Mouse (Mus musculus) ES-E14 (cell line): ENCODE data around the gene Abca7. TPM values are rescaled to one million over a fixed set of nuclear protein-coding genes. Genes with fewer than 3 reads are reported as not detected.

Experiments used
- DNase-seq: peaks from one replicate; pipeline ENCODE4 v3.0.0-alpha.2; 2013; ENCODE audit warnings: low read depth, low spot score
- H3K27ac ChIP-seq: 2 replicates; pipeline ENCODE4 v1.5.1; 2012; ENCODE audit warnings: low read depth, mild to moderate bottlenecking, low read length, moderate library complexity, mixed read lengths; ENCODE audit not compliant: poor library complexity, insufficient read depth, severe bottlenecking
- H3K36me3 ChIP-seq: 2 replicates; pipeline ENCODE4 v1.6.1; 2012; ENCODE audit warnings: mild to moderate bottlenecking, low read length, moderate library complexity, mixed read lengths; ENCODE audit not compliant: control insufficient read depth, poor library complexity, insufficient read depth, severe bottlenecking
- H3K4me1 ChIP-seq, 2 experiments: fragments of 150-350 bp in 1 of 2; sonication (generic) in 1 of 2; 2 replicates each; pipeline ENCODE4 v1.6.1; 2012; ENCODE audit warnings: low read length in 2 of 2, mild to moderate bottlenecking in 1 of 2, mixed read lengths in 1 of 2; ENCODE audit not compliant: control insufficient read depth in 2 of 2, insufficient read depth in 2 of 2, poor library complexity in 1 of 2
- H3K4me3 ChIP-seq, 2 experiments: fragments of 150-350 bp in 1 of 2; sonication (generic) in 1 of 2; 2 replicates each; pipeline ENCODE4 v1.5.1; 2012; ENCODE audit warnings: low read length in 2 of 2, low read depth in 1 of 2, mild to moderate bottlenecking in 1 of 2, mixed read lengths in 1 of 2; ENCODE audit not compliant: insufficient read depth in 1 of 2, poor library complexity in 1 of 2, severe bottlenecking in 1 of 2
- H3K9ac ChIP-seq: 2 replicates; pipeline ENCODE4 v1.6.1; 2012; ENCODE audit warnings: low read depth, mild to moderate bottlenecking, low read length, mixed read lengths; ENCODE audit not compliant: poor library complexity, insufficient read depth, severe bottlenecking
- H3K9me3 ChIP-seq: fragments of 150-350 bp; sonication (generic); 2 replicates; pipeline ENCODE4 v1.6.1; 2012; ENCODE audit warnings: low read depth, mild to moderate bottlenecking, low read length; ENCODE audit not compliant: control insufficient read depth, insufficient read depth
- CHD2 ChIP-seq: IDR thresholded peaks from 2 replicates; pipeline ENCODE4 v1.6.1; 2014; ENCODE audit warnings: mild to moderate bottlenecking, low read depth, low read length, inconsistent platforms
- HCFC1 ChIP-seq: IDR thresholded peaks from 2 replicates; pipeline ENCODE4 v1.6.1; 2012; ENCODE audit warnings: low read length, inconsistent platforms, borderline replicate concordance; ENCODE audit not compliant: insufficient read depth
- MAFK ChIP-seq: IDR thresholded peaks from 2 replicates; pipeline ENCODE4 v1.6.1; 2014; ENCODE audit warnings: mild to moderate bottlenecking, low read depth, low read length, inconsistent platforms; ENCODE audit not compliant: insufficient read depth
- ZC3H11A ChIP-seq: IDR thresholded peaks from 2 replicates; pipeline ENCODE4 v1.6.1; 2012; ENCODE audit warnings: low read depth, mild to moderate bottlenecking, inconsistent platforms, low read length, borderline replicate concordance
- ZNF384 ChIP-seq: IDR thresholded peaks from 2 replicates; pipeline ENCODE4 v1.6.1; 2012; ENCODE audit warnings: low read depth, low read length, inconsistent platforms
- in situ Hi-C, 2 experiments: fragments of 600-800 bp; cut with MboI; formaldehyde crosslinking; loops; one replicate each; pipeline ENCODE4 v1.15.1; 2025; ENCODE audit warnings: low sequenced_read_pairs in 2 of 2, inconsistent platforms in 1 of 2; ENCODE audit not compliant: unreplicated experiment in 2 of 2
- total RNA-seq: library from RNA; depleted of rRNA; stranded (reverse); fragments of 300-350 nt; gene quantifications from 2 replicates; pipeline ENCODE4 v1.2.3, GENCODE M21; 2012

Gene Abca7
- total RNA-seq, 1 experiment, result 8.8 TPM

DNA sequence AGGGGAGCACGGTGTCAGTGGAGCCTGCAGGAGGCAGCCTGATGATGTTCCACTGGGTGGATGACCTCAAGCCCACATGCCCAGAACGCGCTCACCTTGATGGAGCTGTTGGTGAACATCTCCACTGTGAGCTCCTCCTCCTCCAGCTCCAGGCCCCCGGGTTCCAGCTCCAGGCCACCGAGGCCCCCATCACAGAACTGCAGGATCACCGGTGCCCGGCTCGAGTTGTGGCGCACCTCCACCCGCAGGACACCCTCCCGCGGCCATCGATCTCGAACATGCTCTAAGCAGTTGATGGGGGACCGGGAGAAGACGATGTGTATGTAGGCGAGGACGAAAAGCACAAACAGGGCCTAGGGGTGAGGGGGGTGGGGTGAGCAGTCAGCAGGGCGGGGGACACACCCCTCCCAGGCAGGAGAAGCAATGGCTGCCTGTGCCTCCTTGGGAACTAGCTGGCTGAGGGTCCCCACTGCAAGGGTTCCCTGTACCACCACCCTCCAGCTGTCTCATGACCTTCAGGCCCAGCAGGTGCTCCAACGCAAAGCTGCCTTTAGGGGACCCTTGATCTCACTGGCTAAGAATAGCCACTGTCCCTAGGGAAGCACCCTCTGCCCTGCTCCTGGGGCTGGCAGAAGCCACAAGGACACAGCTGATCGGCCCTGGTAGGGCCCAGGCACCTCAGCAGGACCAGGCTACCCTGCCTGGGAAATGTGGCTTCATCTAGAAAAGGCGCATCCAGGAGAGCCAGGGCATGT, 16.7 kb upstream of the Abca7 start:
- TF ChIP-seq MAFK, result no peak
- no peak for TF ChIP-seq CHD2
- TF ChIP-seq ZC3H11A, result no peak
- no peak for TF ChIP-seq ZNF384
- no peak for TF ChIP-seq HCFC1
- Histone ChIP-seq H3K9me3 (no peaks in the 10 kb centered on the region), H3K9ac (no peak overlapping the region), H3K4me3 (no peak overlapping the region), H3K36me3 (peaks cover 25% of the 10 kb centered on the region), H3K27ac (no peak overlapping the region), H3K4me1 (peaks cover 4 to 45% of the 10 kb centered on the region in 2 experiments; a peak in 3 of 4 replicates)
- no peak for DNase-seq
- in situ Hi-C loops, result loop anchor here in 1 of 2 experiments (25.0 kb wide), 1 partner anchor 133 kb away; the partner anchor contains the start of genes Sbno2 and Stk11

DNA sequence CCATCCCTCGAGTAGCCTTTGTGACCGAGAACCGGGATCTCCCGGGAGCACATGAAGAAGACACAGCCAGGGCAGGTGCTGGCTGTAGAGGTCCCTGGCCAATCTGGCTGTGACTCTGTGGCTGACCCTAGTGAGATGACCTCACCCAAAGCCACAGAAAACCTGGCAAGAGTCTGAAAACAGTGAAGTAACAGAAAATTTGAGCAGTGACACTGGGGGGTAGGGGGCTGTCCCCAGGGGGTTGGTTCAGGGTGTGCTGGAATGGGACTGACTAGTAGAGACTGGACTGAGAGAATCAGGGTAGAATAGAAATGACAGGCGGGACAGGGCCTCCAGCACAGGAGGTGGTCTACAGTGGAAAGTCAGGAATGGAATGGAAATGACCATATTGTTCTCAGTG, 13.1 kb upstream of the Abca7 start:
- no peak for DNase-seq
- H3K36me3 ChIP-seq, result peaks cover 15% of the 10 kb centered on the region
- peaks cover 11 to 31% of the 10 kb centered on the region in 2 experiments for H3K4me1 ChIP-seq
- in situ Hi-C loops, result loop anchor here in 1 of 2 experiments (25.0 kb wide), 1 partner anchor 129 kb away; the partner anchor contains the start of genes Sbno2 and Stk11
- peak overlapping the region; percentile 94 for H3K9ac ChIP-seq
- no peak overlapping the region for H3K27ac ChIP-seq
- no peaks in the 10 kb centered on the region for H3K9me3 ChIP-seq
- H3K4me3 ChIP-seq, result peak overlapping the region; percentile 81 to 88
- TF ChIP-seq MAFK (no peak), ZC3H11A (no peak), HCFC1 (no peak), CHD2 (no peak), ZNF384 (no peak)

DNA sequence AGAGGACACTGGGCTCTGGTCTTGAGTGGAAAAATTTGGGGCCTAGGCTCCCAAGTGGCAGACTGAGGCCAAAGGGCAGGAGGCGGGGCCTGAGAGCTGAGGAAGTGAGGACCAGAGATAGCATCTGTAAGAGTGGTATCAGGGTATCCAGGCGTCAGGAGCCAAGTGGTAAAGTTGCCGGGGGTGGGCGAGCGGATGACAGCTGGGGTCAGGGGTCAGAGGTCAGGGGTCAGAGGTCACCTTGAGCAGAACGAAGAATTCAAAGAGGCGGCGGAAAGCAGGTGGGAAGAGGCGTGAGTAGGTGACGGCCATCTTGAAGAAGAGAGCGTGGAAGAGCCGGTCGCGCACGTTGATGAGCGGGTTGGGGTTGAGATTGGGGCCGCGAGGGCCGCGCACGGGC, 12.6 kb upstream of the Abca7 start:
- TF ChIP-seq CHD2 (peak; percentile 92), MAFK (no peak), ZNF384 (no peak), ZC3H11A (no peak), HCFC1 (peak; percentile 68; the same call in 1 of the 2 replicates)
- Histone ChIP-seq H3K36me3 (peaks cover 11% of the 10 kb centered on the region; the same call in 1 of the 2 replicates), H3K4me1 (peaks cover 11 to 27% of the 10 kb centered on the region in 2 experiments), H3K27ac (peak overlapping the region; percentile 91), H3K9ac (peak overlapping the region; percentile 94), H3K9me3 (no peaks in the 10 kb centered on the region), H3K4me3 (peak overlapping the region; percentile 81 to 88)
- in situ Hi-C loops, result loop anchor here in 1 of 2 experiments (25.0 kb wide), 1 partner anchor 129 kb away; the partner anchor contains the start of genes Sbno2 and Stk11
- no peak for DNase-seq

DNA sequence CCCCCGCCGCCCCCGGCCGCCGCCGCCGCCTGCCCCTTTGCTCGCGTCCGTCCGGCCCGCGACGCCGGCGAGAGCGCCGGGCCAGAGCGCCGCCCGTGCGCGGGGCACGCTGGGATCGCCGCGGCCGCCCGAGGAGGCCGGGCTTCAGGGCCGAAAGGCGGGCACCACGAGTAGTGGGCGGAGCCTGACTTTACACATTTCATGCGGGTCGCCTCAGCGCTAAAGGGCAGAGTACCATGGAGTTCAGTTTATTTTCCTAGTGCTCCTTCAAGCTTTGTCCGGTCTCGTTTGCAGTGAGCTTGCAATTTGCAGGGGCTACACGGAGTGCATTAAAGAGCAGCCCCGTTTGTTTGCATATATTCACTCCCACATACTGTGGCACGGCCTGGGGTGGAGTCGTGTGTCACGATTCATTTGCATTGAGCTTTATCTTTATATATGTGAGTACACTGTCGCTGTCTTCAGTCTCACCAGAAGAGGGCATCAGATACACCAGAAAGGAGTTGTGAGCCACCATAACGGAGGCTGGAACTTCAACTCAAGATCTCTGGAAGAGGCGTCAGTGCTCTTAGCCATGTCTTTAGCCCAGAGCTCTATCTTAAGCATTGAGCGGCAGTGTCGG, 12.0 kb upstream of the Abca7 start, which contains the start of gene Tmem259:
Tmem259 (minus strand) TSS at position 136 of the 622 bp plus-strand sequence.
- H3K36me3 ChIP-seq, result peaks cover 5% of the 10 kb centered on the region; the same call in 1 of the 2 replicates
- H3K4me1 ChIP-seq, result peaks cover 11 to 24% of the 10 kb centered on the region in 2 experiments
- peak within 1 kb of the TSS; percentile 91 for H3K27ac ChIP-seq
- H3K4me3 ChIP-seq, result peak within 1 kb of the TSS; percentile 88 to 100
- in situ Hi-C loops, result loop anchor here in 1 of 2 experiments (25.0 kb wide), 1 partner anchor 128 kb away; the partner anchor contains the start of genes Sbno2 and Stk11
- DNase-seq, result peak; percentile 84
- H3K9ac ChIP-seq, result peak within 1 kb of the TSS; percentile 94
- no peak for TF ChIP-seq MAFK
- TF ChIP-seq HCFC1, result 0 out of 2 replicates have a peak, but pooled peaks have one; percentile 18
- no peak for TF ChIP-seq ZNF384
- TF ChIP-seq ZC3H11A, result 0 out of 2 replicates have a peak, but pooled peaks have one; percentile 1
- TF ChIP-seq CHD2, result no peak
- H3K9me3 ChIP-seq, result no peaks in the 10 kb centered on the region
